Mouse (Mus musculus): Measurements from ENCODE around the gene Ddr2. TPM values are rescaled to one million over a fixed set of nuclear protein-coding genes. Genes with fewer than 3 reads are reported as not detected.

The Ddr2 gene
- polyA plus RNA-seq, 2 experiments: 64.1 to 86.7 TPM

- H3K9ac ChIP-seq (ENCODE audit: low read depth, low read length, severe bottlenecking): no peak overlapping the region
- no peak overlapping the region for H3K27ac ChIP-seq (replicated peaks; ENCODE audit: low read depth, low read length)
- ATAC-seq (ENCODE audit: low FRiP score, low read depth) (no peak), DNase-seq (ENCODE audit: low spot score) (no peak)
- TF ChIP-seq POLR2A (IDR thresholded peaks at IDR 0.05; ENCODE audit: borderline replicate concordance, extremely low read depth, insufficient read depth, insufficient read length): no peak
- H3K27me3 ChIP-seq (ENCODE audit: control insufficient read depth, insufficient read depth, low read length): no peaks in the 10 kb centered on the region
- H3K36me3 ChIP-seq (ENCODE audit: control insufficient read depth, insufficient read depth, low read length): peaks cover 57% of the 10 kb centered on the region
- 80% methylated on average over 4 of the region's 4 CpGs for WGBS
- H3K4me3 ChIP-seq (replicated peaks; ENCODE audit: low read length): no peak overlapping the region
- H3K9me3 ChIP-seq (ENCODE audit: control insufficient read depth, low read length): no peaks in the 10 kb centered on the region
- H3K4me1 ChIP-seq (ENCODE audit: control insufficient read depth, insufficient read depth, low read length): no peaks in the 10 kb centered on the region
- H3K4me2 ChIP-seq (replicated peaks; ENCODE audit: low read depth, low read length, severe bottlenecking): no peak overlapping the region
Measured at GRCm38 (mm10) chr1:170145606-170146005, 35.0 kb upstream of the Ddr2 start.

GRCm38 (mm10) chr1:170142256-170142871 lies 31.8 kb upstream of the Ddr2 start:
- WGBS: 92% methylated on average over 8 of the region's 8 CpGs

GRCm38 (mm10) chr1:170141626-170142025 lies 31.1 kb upstream of the Ddr2 start:
- no peaks in the 10 kb centered on the region for H3K4me1 ChIP-seq (ENCODE audit: control insufficient read depth, insufficient read depth, low read length)
- 90% methylated on average over 5 of the region's 5 CpGs for WGBS
- DNase-seq (ENCODE audit: low spot score) (no peak), ATAC-seq (ENCODE audit: low FRiP score, low read depth) (no peak)
- H3K36me3 ChIP-seq (ENCODE audit: control insufficient read depth, insufficient read depth, low read length): peaks cover 33% of the 10 kb centered on the region
- H3K27ac ChIP-seq (replicated peaks; ENCODE audit: low read depth, low read length): no peak overlapping the region
- no peaks in the 10 kb centered on the region for H3K27me3 ChIP-seq (ENCODE audit: control insufficient read depth, insufficient read depth, low read length)
- no peaks in the 10 kb centered on the region for H3K9me3 ChIP-seq (ENCODE audit: control insufficient read depth, low read length)
- H3K4me3 ChIP-seq (replicated peaks; ENCODE audit: low read length): no peak overlapping the region
- H3K9ac ChIP-seq (ENCODE audit: low read depth, low read length, severe bottlenecking): no peak overlapping the region
- H3K4me2 ChIP-seq (replicated peaks; ENCODE audit: low read depth, low read length, severe bottlenecking): no peak overlapping the region
- no peak for TF ChIP-seq POLR2A (IDR thresholded peaks at IDR 0.05; ENCODE audit: borderline replicate concordance, extremely low read depth, insufficient read depth, insufficient read length)

More at GRCm38 (mm10) chr1:170142256-170142871, 31.8 kb upstream of the Ddr2 start:
- TF ChIP-seq POLR2A (IDR thresholded peaks at IDR 0.05; ENCODE audit: borderline replicate concordance, extremely low read depth, insufficient read depth, insufficient read length): no peak
- no peaks in the 10 kb centered on the region for H3K9me3 ChIP-seq (ENCODE audit: control insufficient read depth, low read length)
- peaks cover 35% of the 10 kb centered on the region for H3K36me3 ChIP-seq (ENCODE audit: control insufficient read depth, insufficient read depth, low read length)
- H3K4me3 ChIP-seq (replicated peaks; ENCODE audit: low read length): no peak overlapping the region
- H3K9ac ChIP-seq (ENCODE audit: low read depth, low read length, severe bottlenecking): no peak overlapping the region
- H3K27ac ChIP-seq (replicated peaks; ENCODE audit: low read depth, low read length): no peak overlapping the region
- H3K4me1 ChIP-seq (ENCODE audit: control insufficient read depth, insufficient read depth, low read length): no peaks in the 10 kb centered on the region
- H3K4me2 ChIP-seq (replicated peaks; ENCODE audit: low read depth, low read length, severe bottlenecking): no peak overlapping the region
- no peak for ATAC-seq (ENCODE audit: low FRiP score, low read depth)
- H3K27me3 ChIP-seq (ENCODE audit: control insufficient read depth, insufficient read depth, low read length): no peaks in the 10 kb centered on the region
- DNase-seq (ENCODE audit: low spot score): no peak

DNA sequence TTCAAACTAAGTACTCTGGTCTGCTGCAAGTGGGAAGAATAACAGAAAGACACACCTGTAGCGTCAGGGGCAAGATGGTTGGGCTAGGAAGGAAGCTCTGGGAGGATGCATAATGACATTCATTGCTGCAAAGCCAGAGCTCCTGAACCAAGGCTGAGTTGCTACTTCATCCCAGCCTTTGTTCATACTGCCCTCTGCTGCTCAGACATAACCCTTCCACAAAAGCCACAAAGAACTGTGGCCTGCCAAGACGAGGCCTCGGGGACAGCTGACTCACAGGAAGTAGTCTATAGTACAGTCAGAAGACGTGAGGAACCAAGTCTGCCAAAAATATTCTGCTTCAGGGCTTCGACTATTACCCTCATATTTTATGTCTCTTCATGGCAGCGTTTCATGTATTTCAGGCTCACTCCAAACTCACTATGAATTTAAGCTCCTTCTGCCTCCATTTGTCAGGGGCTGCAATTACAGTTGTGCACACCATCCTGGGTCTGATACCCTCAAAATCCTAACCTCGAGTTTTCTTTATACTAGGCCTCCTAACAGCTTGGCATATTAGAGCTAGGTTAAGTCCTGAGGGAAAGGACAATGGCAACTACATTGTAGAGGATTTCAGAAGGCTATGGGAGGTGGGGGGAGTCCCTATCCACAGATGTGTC lies 25.9 kb upstream of the Ddr2 start:
- H3K4me2 ChIP-seq (replicated peaks; ENCODE audit: low read depth, low read length, severe bottlenecking): no peak overlapping the region; the same call in 1 of the 2 replicates
- H3K4me3 ChIP-seq (replicated peaks; ENCODE audit: low read length): no peak overlapping the region
- no peak overlapping the region for H3K27ac ChIP-seq (replicated peaks; ENCODE audit: low read depth, low read length)
- H3K27me3 ChIP-seq (ENCODE audit: control insufficient read depth, insufficient read depth, low read length): no peaks in the 10 kb centered on the region
- H3K4me1 ChIP-seq (ENCODE audit: control insufficient read depth, insufficient read depth, low read length): no peaks in the 10 kb centered on the region
- DNase-seq (ENCODE audit: low spot score) (peak; percentile 90), ATAC-seq (ENCODE audit: low FRiP score, low read depth) (peak; percentile 87)
- H3K36me3 ChIP-seq (ENCODE audit: control insufficient read depth, insufficient read depth, low read length): peaks cover 9% of the 10 kb centered on the region
- 13% methylated on average over 7 of the region's 7 CpGs for WGBS
- TF ChIP-seq POLR2A (IDR thresholded peaks at IDR 0.05; ENCODE audit: borderline replicate concordance, extremely low read depth, insufficient read depth, insufficient read length): no peak
- no peaks in the 10 kb centered on the region for H3K9me3 ChIP-seq (ENCODE audit: control insufficient read depth, low read length)
- no peak overlapping the region for H3K9ac ChIP-seq (ENCODE audit: low read depth, low read length, severe bottlenecking)

DNA sequence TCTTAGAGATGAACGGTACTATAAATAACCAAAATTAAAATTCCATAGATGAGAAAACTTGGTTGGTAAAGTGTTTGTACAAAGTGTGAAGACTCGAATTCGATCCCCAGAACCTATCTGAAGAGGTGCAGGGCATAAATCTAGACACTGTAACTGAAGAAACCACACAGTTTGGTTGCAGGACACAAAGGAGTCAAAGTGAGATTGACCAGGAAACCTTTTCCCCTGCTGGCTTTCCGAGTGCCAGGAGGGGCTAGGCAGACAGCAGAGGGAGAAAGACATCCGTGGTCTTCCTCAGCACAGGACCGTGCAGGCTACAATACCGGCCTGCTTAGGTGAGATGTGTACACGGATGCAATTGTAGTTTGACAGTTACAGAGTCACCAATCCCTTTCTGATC lies 23.7 kb upstream of the Ddr2 start:
- 85% methylated on average over 8 of the region's 8 CpGs for WGBS
- DNase-seq (ENCODE audit: low spot score) (no peak), ATAC-seq (ENCODE audit: low FRiP score, low read depth) (no peak)
- Histone ChIP-seq H3K4me3 (replicated peaks; ENCODE audit: low read length) (no peak overlapping the region), H3K27me3 (ENCODE audit: control insufficient read depth, insufficient read depth, low read length) (no peaks in the 10 kb centered on the region), H3K9me3 (ENCODE audit: control insufficient read depth, low read length) (no peaks in the 10 kb centered on the region), H3K4me2 (replicated peaks; ENCODE audit: low read depth, low read length, severe bottlenecking) (no peak overlapping the region), H3K4me1 (ENCODE audit: control insufficient read depth, insufficient read depth, low read length) (no peaks in the 10 kb centered on the region), H3K36me3 (ENCODE audit: control insufficient read depth, insufficient read depth, low read length) (no peaks in the 10 kb centered on the region), H3K9ac (ENCODE audit: low read depth, low read length, severe bottlenecking) (no peak overlapping the region), H3K27ac (replicated peaks; ENCODE audit: low read depth, low read length) (no peak overlapping the region)
- no peak for TF ChIP-seq POLR2A (IDR thresholded peaks at IDR 0.05; ENCODE audit: borderline replicate concordance, extremely low read depth, insufficient read depth, insufficient read length)
